Mouse (Mus musculus) ES-CJ7 (cell line): ENCODE data around the gene Ism1.

Source experiments
- DNase-seq: peaks from one replicate; pipeline ENCODE4 v3.0.0; 2011; ENCODE audit warnings: low read depth, low spot score

The Ism1 gene

DNA sequence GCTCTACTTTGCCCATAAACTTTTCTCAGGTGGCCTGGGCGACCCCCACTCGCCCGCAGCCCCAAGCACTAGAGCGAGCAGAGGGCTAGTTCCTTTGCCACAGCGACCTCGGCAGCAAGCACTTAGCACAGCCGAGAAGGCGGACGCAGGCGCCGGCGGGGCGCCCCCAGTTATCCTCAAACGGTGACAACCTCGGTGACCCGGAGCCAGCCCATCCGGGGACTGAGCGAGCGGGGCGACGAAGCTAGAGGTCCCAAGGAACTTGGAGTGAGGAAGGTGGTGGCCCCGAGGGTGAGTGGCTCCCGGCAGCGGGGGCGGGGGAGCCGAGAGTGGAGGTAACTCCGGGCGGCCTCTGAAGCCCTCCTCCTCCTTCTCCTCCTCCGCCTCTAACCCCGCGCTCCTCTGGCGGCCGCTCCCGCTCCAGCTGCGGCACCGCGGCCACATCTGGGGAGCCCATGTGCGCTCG is at the start of gene Ism1:
Gene Ism1, plus strand, starts transcription at position 370 of the 466 bp plus-strand sequence.
- DNase-seq, result peak; percentile 45

DNA sequence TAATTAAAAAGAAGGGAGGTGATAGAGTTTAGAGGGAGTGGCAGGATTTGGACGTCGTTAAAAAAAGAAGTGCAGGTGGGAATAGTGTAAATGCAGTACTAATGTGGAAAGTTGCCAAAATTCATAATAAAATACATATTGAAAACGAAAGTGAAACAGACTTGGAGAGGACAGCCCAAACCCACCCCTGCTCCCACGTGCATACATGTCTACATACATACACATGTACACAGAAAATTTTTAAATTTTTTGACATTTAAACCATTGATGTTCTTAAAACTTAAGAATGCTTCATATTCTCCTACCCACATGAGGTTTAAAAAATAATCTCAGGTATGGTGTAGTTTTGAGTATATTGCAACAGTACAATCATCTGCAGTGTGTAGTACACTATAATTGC is 49.2 kb upstream of the Ism1 start:
- DNase-seq, result no peak

DNA sequence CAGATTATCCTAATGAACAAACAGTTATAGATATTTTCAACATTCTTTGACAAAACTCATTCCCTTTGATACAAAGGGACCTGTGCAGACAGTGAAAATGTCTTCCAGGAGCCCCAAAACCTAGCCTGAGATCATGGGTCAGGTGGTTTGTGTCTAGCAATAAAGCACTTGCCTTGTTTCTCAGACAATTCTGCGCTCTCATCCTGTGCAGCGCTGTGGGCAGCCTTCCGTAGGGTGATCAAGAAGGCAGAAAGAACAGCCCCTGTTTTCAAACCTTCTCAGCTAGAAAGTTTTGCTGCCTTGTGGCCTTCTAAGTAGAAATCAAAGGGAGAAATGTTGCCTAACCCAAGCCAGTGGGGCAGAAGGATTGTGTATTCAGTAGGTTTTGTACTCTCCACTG is 48.3 kb upstream of the Ism1 start:
- no peak for DNase-seq

DNA sequence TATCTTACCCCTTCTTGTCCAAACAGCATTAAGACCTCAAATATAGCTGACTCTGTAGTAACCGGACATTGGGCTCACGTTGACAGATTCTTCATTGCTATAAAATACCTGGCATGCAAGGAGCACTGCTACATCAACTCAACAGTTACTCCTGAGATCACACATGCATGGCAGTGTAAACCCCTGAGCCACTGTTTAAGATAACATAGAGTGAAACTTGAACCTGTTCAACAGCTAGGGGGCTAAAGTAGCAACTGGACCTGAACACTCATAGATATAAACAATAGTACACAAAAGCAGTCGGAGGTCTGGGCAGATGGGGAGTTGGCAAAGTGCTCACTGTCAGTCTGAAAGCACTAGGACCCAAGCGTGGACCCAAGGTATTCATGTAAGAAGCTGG is 43.5 kb upstream of the Ism1 start:
- no peak for DNase-seq

DNA sequence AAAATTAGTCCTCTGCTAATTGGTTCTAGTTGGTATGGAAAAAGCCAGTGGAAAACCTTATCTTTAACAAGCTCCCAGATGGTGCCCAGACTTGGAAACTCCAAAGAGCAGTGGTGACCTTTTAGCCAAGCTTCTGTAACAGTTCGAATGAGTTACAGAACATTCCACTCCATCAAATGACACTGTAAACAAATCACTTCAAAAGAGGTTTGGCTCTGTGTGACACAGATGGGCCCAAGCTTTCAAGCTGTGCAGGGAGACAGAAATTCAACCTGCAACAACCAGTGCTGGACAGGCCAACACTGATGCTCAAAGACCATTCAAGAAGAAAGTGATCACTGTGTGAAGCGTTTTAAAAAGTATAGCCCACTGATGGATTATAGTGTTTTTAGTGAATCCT is 40.1 kb upstream of the Ism1 start:
- DNase-seq, result no peak

DNA sequence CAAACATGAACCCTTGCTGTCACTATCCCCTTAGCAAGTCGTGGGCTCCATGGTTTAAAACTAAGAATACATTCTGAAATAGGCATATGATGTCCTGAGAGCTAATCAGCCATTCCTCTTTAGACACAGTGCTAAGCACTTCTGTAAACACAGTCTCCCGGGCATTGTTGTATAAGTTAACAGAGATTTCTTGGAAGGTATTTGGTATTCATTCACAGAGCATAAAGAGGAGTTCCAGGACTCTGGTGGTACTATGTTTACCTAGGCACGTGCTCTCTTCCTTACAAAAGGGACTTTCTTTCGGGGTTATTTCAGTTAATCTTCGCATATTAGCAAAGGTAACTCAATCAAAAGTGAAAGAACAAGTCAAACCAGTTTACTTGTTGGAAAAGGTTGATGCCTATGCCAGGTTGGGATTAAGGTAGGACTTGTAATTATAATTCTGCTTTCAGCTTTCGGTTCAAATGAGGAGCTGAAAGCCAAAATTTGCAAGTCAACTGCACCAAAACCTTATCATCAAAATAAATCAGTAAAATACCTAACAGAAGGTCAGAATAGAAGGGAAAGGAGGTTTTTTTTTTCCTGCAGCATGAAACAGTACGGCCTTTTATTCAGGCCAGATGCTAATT is 36.1 kb upstream of the Ism1 start:
- DNase-seq, result no peak

DNA sequence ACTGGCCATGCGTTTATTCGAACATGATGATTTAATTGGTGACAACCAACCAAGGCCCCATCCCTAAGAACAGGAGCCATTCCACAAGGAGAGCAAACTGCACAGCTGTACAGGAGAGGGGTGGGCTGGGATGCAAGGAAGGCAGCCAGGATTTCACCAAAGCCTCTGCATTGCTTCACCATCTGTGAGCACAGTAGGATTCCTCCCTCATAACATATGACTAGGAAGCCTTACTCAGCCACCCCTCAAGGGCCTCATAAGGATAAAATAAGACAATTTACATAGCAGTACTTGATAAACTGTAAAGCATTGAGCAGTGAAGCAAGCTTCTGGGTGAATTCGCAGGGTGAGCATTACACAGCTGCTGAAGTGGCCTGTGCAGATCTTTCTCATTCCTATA is 28.5 kb upstream of the Ism1 start:
- DNase-seq, result no peak

DNA sequence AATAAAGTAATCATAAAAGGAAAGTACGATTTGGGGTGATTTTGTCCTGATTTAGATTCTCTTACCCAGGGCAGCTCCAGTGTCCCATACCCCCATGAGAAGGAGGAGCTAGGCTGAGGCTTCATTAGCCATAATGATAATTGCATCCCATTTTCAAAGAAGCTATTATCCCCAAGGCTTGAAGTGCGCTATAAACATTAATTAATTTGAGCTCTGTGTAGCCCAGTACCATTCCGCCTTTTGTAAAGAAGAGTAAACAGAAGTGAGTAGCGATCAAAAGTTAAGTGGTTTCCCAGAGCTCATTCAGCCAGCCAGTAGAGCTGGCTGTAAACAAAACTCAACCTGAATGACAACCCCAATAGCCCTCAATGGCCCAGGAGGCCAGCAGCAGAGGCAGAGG is 21.2 kb upstream of the Ism1 start:
- DNase-seq, result no peak

DNA sequence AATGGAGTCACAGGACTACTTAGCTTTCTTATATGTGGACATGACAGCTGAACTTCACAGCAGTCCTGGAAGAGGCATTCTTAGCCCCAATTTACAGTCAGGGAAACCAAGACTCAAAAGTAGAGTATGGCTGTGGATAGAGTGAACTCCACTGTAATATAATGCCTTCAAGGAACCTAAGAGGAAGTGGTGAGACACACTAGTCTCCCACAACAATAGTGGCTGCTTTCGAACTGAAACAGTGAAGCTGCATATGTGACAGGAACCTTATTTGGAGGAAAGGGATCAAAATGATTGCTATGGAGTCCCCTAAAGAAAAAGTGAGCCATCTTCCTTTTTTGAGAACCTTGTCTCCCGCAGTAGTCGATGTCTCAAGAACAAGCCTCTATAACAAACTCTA is 6.1 kb upstream of the Ism1 start:
- DNase-seq, result no peak

DNA sequence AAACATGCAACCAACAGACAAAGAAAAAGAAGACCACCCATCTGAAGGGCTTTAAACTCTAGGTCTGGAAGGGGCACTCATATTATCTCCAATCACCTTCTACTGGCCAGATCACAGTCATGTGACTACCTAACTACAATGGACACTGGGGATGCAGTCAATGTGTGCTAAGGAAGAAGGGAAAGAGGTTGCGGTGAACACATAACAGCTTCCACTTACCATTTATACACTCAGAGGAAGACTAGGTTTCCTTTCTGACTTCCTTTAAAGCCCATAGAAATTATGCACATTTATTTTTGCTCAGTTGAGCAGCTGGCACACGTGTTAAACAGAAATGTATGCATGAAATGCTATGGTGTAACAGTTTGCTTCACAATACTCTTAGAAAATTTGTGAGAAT is 5.6 kb upstream of the Ism1 start:
- no peak for DNase-seq

DNA sequence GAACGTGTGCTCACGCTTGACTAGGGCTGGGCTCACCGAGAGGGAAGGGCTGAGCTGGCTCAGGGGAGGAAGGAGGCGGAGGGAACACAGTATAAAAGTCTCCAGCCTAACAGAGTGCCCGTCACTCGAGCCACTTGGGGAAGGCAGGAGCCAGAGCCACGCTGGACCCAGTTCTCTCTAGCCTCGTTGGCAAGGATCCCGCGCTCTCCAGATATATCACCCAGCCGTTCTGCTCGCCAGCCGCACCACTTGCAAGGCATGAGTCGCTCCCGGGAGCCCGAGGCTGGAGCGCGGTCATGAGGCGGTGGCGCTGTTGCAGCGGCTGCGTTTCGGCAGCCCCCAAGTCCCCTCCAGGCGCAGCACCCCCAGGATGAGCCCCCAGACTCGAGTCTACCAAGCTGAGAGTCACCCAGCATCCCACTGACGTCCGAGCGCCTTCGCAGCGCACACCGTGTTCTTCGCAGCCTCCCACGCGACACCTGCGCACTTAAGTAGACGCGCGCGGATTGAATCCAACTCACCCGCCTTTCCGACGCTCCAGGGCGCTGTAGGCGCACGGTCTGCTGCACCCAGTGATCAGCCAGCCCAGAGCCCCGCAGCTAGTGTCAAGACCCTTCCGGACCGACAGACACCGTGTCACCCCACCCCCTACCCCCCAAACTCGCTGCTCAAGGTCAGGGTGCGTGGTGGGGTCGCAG is 764 bp upstream of the Ism1 start:
- DNase-seq, result peak; percentile 55

DNA sequence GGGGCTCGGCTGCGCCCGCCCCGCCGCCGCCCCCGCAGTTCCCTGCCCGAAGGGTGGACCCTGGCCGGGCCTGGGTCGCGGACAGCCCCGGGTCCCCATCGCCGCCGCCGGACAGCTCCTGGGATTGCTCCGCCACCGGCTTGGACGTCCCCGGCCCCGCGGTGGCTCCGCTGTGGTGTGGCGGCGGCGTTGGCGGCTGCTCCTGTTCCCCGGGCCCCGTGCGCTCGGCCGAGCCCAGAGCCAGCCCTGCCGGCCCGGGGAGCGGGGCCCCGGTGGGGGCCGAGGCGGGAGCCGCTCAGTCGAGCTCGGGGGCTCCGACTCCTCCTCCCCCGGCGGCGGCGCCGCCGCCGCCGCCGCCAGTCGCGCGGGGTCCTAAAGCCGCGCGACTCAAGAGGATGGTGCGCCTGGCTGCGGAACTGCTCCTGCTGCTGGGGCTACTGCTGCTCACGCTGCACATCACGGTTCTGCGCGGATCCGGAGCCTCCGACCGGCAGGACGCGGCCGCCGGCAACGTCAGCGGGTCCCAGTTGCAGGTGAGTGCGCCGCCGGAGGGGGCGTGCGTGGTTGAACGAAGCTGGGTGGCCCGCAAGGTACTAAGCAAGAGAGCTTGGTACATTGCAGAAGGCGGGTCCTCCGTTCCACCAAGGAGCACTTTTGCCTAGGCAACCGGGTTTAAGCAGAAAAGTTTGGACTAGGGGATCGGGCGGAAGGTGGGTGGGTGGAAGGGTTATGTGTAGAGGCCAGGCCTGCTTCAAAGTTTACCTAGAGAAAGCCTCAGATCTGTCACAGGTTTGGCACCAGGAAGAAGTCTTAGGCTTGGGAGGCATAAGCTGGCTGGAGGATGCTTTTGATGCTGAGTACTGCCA is 530 bp downstream of the Ism1 start:
- peak; percentile 79 for DNase-seq

DNA sequence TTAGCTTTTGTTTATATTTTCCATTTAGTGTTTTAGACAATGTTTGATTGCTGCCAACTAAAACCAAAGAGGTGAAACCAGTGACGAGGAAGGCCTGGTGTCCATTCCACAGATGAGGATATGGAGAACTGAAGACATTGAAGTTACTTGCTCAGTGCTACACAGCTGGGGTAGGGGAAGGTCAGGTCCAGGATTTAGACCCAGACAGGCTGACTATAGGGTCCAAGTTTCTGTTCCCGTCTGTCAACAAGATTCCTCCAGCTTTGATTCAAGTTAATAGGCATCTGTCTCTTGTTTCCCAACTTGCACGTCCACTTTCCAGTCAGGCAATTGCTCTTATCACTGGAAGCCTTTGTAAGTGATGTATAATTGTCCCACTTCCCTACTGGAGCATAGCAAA is 4.6 kb downstream of the Ism1 start:
- DNase-seq, result no peak

DNA sequence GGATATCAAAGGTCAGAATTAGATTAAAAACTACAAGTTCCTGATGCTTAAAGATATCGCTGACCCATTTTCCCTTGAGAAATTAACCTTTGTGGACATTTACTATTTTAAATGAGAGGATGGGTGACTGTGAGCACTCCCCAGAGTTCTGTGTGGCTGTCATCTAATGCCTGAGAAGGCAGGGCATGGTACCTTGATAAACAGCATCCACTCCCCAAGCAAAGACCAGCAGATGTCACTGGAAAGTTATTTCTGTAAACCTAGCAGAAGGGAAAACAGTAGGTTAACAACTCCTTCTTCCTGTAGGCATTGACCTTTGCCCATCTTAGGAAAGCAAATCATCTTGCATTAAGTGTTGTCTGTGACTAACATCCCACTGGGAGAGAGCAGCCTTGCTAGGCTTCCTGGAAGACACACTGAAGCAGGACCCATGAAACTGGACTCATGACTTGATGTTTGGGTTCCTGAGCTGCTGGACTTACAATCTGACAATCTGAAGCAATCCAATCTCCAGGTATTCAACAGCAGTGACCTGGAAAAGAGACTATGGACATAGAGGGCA is 11.5 kb downstream of the Ism1 start:
- no peak for DNase-seq

DNA sequence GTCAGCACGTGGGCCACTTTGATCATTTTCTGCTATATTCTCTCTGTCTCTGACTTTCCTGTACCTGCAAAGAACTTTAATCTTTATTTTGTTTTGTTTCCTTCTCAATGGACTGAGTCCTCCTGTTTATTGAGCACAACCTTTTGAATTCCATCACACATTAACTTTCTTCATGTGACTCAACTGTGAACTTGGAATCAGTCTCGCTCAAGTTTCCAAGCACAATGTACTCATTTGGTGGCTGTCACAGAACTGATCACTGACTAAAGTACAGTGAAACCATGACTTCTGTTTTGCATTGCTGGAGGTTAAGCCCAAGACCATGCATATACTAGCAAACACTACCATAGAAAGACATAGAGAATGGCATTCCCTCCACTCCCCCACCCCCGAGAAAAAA is 15.5 kb downstream of the Ism1 start:
- no peak for DNase-seq

DNA sequence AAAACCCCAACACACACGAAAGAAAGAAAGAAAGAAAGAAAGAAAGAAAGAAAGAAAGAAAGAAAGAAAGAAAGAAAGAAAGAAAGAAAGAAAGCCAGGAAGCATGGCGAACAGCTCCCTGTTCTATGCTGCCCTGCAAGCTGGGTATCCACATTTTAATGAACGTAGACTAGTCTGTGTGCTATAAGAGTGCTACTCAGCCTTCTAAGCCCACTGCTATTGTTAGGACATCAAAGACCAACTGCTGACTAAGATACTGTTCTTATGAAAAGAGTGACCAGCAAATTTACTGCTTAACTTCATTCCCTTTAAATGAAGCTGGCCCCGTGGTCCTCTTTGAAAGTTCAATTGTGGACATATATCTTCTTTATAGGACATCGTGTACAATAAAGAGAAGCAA is 16.7 kb downstream of the Ism1 start:
- no peak for DNase-seq

DNA sequence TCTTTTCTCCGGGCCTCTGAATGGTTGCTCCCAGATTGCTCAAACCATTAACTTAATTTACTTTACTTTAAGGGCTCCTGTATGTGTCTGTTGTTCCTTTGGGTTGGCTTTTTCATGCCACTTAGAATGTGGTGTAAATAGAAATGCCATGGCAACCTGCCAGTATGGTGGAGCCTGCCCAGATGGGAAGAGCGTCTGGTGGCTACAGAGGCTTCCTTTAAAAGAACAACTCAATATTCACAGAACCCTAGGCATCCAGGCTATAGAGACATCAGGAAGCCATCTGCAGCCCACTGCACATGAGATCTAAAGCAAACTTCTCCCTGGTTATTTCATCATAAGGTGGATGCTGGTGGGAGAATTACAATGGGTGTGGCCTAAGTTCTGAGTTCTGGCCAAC is 18.6 kb downstream of the Ism1 start:
- DNase-seq, result no peak

DNA sequence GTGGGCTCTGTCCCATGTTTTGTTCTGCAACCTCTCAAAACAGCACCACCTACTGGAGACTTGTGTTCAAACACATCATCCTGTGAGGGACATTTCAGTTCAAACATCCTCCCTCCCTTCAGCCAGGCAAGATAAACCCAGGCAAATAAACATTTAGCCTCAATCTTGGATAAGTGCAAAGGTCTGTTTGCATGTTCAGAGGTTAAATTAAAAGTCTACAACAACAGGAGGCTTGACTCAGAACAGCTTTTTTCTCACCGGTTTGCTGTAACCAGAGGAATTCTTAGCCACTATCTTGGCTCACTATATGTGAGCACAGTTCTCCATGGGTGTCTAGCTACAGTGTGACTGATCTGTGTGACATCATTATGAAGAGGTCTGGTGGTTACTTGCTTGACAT is 22.6 kb downstream of the Ism1 start:
- peak; percentile 24 for DNase-seq

DNA sequence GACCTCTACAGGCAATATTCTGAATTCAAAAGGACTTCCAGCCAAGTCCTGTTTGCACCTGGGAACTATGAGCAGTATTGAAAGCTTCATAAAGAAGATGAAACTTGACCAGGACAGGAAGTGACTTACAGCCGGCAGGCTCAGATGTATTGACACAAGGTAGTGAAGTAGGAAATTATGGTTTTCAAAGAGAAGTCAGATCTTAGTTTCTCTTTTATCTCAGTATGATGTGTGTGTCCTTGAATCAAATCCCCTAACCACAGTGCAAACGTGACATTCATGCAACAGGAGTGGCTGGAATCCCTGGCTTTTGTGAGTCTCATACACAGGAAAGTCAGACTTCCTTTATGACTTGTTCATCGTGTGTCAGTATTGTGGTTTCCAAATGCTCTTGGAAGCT is 27.0 kb downstream of the Ism1 start:
- no peak for DNase-seq

DNA sequence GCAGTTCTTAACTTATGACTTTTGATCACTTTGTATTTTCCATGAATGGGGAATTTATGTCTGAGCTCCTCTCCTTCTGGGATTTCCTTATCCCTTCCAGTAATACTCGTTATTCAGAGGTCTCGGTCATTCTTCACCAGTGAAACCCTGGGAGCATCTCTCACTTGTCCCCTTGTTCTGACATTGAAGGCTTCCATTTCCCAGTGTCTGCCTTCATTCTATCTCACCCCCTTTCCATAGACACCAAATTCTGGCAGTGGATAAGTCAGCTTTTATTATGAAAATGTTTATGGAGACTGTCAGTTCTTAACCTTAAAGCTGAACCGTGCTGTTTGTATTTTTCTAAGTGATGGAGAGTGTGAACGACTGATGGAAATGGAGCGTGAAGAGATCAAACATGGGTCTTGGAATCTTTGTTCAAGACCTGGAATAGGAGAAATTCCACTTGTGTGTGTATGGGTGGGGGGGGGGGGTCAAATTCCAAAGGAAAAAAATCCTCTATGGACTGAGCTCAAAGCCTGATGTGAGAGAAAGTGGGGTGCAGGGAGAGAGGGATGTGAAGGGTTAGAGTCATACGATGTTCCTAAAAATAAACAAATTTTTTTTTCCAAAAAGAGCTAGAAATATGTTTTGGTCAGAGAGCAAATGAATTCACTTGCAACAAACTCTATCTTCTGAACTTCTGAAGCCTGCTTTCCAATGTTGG is 30.4 kb downstream of the Ism1 start:
- DNase-seq, result no peak

DNA sequence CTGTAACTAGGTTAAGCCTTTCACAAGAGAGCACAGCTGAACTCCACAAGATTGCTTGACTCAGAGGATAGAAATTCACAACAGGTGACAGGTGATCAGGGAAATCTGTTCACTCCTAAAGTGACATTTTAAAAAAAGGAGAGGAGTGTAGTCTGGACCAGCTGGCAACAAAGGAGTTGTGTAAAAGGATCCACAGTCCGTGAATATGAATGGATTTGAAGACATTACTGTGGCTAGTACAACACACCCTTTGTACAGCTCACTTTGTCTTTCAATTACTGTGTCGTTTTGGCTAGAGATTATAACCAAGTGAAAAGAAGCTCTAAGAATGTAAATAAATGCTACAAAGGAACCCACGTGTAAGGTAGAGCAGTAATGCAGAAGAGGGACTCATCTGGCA is 33.7 kb downstream of the Ism1 start:
- no peak for DNase-seq

DNA sequence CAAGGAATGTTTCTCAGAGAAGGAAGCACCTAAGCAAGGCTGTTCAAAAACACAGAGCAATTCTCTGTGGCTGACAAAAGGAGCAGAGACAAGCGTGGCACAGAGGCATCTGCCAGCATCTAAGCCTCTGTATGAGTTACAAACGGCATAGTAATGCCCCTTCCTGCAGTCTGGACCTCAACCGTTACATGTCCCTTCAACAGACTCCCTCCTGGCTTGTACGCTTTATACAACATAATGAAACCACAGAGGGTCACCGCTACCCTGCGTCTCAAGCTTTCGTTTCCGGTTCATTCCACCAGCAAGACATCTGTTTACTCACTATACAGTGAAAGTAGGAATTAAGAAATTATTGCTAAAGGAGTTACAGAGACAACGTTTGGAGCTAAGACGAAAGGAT is 34.1 kb downstream of the Ism1 start:
- DNase-seq, result no peak
